Comparison of ENCODE assay signal across 10 mouse cellular contexts in genomic region chr4:154019571-154019970, GRCm38 (mm10). TPM values are rescaled to one million over a fixed set of nuclear protein-coding genes. Genes with fewer than 3 reads are reported as not detected.
DNase-seq lines count a peak whose midpoint lies in the region; ATAC-seq and TF ChIP-seq lines count a peak whose summit lies in the region.
"Had no signal": no experiment of that assay in that cellular context is flagged by ENCODE, and none has a peak within 500 bp of the region (broad histone marks: within the 10 kb centered on the region; RNA-seq: fewer than 3 reads in every experiment).

No protein-coding gene starts in this region.

- no peak overlapping the region for H3K4me3 ChIP-seq in layer of hippocampus, adult 2 months
- no peak overlapping the region for H3K4me3 ChIP-seq in limb, embryonic 11.5 days (ENCODE audit: low read depth, low read length)
- H3K4me3 ChIP-seq in small intestine, adult 2 months (ENCODE audit: low read depth, low read length): no peak overlapping the region
- H3K4me3 ChIP-seq: lung, embryonic 15.5 days had no signal

- H3K9me3 ChIP-seq in limb, embryonic 11.5 days (ENCODE audit: control insufficient read depth, low read length): no peaks in the 10 kb centered on the region
- H3K9me3 ChIP-seq: lung, embryonic 15.5 days had no signal

- peak overlapping the region; percentile 41; the same call in 1 of the 2 replicates for H3K27ac ChIP-seq in layer of hippocampus, adult 2 months
- H3K27ac ChIP-seq in limb, embryonic 11.5 days (replicated peaks; ENCODE audit: low read depth, low read length): no peak overlapping the region
- no peak overlapping the region for H3K27ac ChIP-seq in small intestine, adult 2 months (ENCODE audit: insufficient read depth, low read depth, low read length)
- H3K27ac ChIP-seq: lung, embryonic 15.5 days had no signal

- peak; percentile 46 to 84 for DNase-seq in adrenal gland, adult (ENCODE audit: inconsistent age in 2 of 2, low spot score in 1 of 2)
- no peak for DNase-seq in adrenal gland, postnatal 4 days (ENCODE audit: low spot score in 2 of 2)
- DNase-seq in layer of hippocampus, adult 2 months (ENCODE audit: low spot score in 2 of 2): peak in 1 of 2 experiments; percentile 62
- no peak for DNase-seq in layer of hippocampus, adult 9-11 months
- peak; percentile 57 for DNase-seq in c-Kit-positive CD71-positive TER-119-positive erythroid progenitor cells, embryonic 14.5 days (ENCODE audit: low spot score)
- DNase-seq in limb, embryonic 11.5 days (ENCODE audit: low spot score): peak; percentile 28
- DNase-seq in frontal cortex, postnatal 25 days (ENCODE audit: low spot score in 2 of 2): no peak

- peaks cover 3% of the 10 kb centered on the region; the same call in 1 of the 2 replicates for H3K27me3 ChIP-seq in limb, embryonic 11.5 days (ENCODE audit: control insufficient read depth, insufficient read depth, low read length)
- H3K27me3 ChIP-seq in small intestine, adult 2 months (ENCODE audit: control insufficient read depth, insufficient read depth, low read length): no peaks in the 10 kb centered on the region
- H3K27me3 ChIP-seq: lung, embryonic 15.5 days had no signal

- H3K4me1 ChIP-seq in limb, embryonic 11.5 days (ENCODE audit: control insufficient read depth, insufficient read depth, low read length): no peaks in the 10 kb centered on the region
- H3K4me1 ChIP-seq in small intestine, adult 2 months (ENCODE audit: control insufficient read depth, insufficient read depth, insufficient read length, low read length): no peaks in the 10 kb centered on the region

- no peak overlapping the region for H3K4me2 ChIP-seq in limb, embryonic 11.5 days (ENCODE audit: low read depth, severe bottlenecking)
- H3K4me2 ChIP-seq: lung, embryonic 15.5 days had no signal

- ATAC-seq in limb, embryonic 11.5 days (ENCODE audit: insufficient number of reproducible peaks, low FRiP score, low TSS enrichment, low read depth): no peak

- TF ChIP-seq POLR2A in small intestine, adult 2 months (IDR thresholded peaks at IDR 0.05; ENCODE audit: low read depth, low read length): no peak

- 78% methylated on average over 7 of the region's 7 CpGs for WGBS in limb, embryonic 11.5 days
- WGBS in small intestine, adult 2 months: 57% methylated on average over 7 of the region's 7 CpGs

- no peak overlapping the region for H3K9ac ChIP-seq in limb, embryonic 11.5 days (ENCODE audit: low read length)
- H3K9ac ChIP-seq: lung, embryonic 15.5 days had no signal

- peaks cover 43% of the 10 kb centered on the region for H3K36me3 ChIP-seq in limb, embryonic 11.5 days (ENCODE audit: control insufficient read depth, insufficient read depth, low read length)
- H3K36me3 ChIP-seq in small intestine, adult 2 months (ENCODE audit: control insufficient read depth, insufficient read depth, low read length): peaks cover 52% of the 10 kb centered on the region

- peak; percentile 77 for TF ChIP-seq CTCF in layer of hippocampus, adult 2 months (conservative IDR thresholded peaks at IDR 0.05)
- peak; percentile 67; the same call in 1 of the 2 replicates for TF ChIP-seq CTCF in small intestine, adult 2 months (IDR thresholded peaks at IDR 0.05; ENCODE audit: extremely low read depth, insufficient read length, insufficient replicate concordance, low read depth, low read length)

RNA-seq across cellular contexts. Expression of gene Smim1, which starts 6.5 kb away (rescaled TPM):
- 10 to 100 TPM; 62.0 to 63.3 TPM for total RNA-seq in adrenal gland, postnatal 4 days (2021)
- 1 to 10 TPM; 6.3 to 7.8 TPM for total RNA-seq in layer of hippocampus, adult 2 months (2021)
- polyA plus RNA-seq in limb, embryonic 11.5 days (2014; fragmentation: Nextera tagmentation; extraction: Ambion mirVana): 9.1 and 9.6 TPM in 2 replicates
- 6.5 and 11.0 TPM in 2 replicates for polyA plus RNA-seq in small intestine, adult 2 months (2012; rRNA removed)

RNA-seq across cellular contexts. Expression of gene Lrrc47, which starts 8.0 kb away (rescaled TPM):
- 10 to 100 TPM; 64.2 to 65.6 TPM for total RNA-seq in adrenal gland, postnatal 4 days (2021)
- total RNA-seq in layer of hippocampus, adult 2 months (2021): 10 to 100 TPM; 65.4 to 70.3 TPM
- 14.9 and 16.0 TPM in 2 replicates for polyA plus RNA-seq in limb, embryonic 11.5 days (2014; fragmentation: Nextera tagmentation; extraction: Ambion mirVana)
- polyA plus RNA-seq in small intestine, adult 2 months (2012; rRNA removed): 33.6 and 63.5 TPM in 2 replicates

RNA-seq across cellular contexts. Expression of gene Ccdc27, which starts 22.9 kb away (rescaled TPM):
- under 1 TPM in 1 of 2 experiments, not detected in 1; 0.20 TPM for total RNA-seq in adrenal gland, postnatal 4 days (2021)
- 1 to 10 TPM; 1.2 to 1.4 TPM for total RNA-seq in layer of hippocampus, adult 2 months (2021)
- not detected in 2 replicates for polyA plus RNA-seq in limb, embryonic 11.5 days (2014; fragmentation: Nextera tagmentation; extraction: Ambion mirVana)
- polyA plus RNA-seq in small intestine, adult 2 months (2012; rRNA removed): not detected in 2 replicates
- polyA plus RNA-seq: lung, embryonic 15.5 days; stomach, embryonic 16.5 days had no signal

RNA-seq across cellular contexts. Expression of gene Cep104, which starts 44.6 kb away (rescaled TPM):
- total RNA-seq in adrenal gland, postnatal 4 days (2021): 10 to 100 TPM; 22.1 to 23.1 TPM
- 10 to 100 TPM; 31.6 to 34.8 TPM for total RNA-seq in layer of hippocampus, adult 2 months (2021)
- polyA plus RNA-seq in limb, embryonic 11.5 days (2014; fragmentation: Nextera tagmentation; extraction: Ambion mirVana): 19.3 and 19.7 TPM in 2 replicates
- 5.5 and 9.3 TPM in 2 replicates for polyA plus RNA-seq in small intestine, adult 2 months (2012; rRNA removed)

RNA-seq across cellular contexts. Expression of gene Dffb, which starts 44.6 kb away (rescaled TPM):
- 10 to 100 TPM; 13.8 TPM for total RNA-seq in adrenal gland, postnatal 4 days (2021)
- total RNA-seq in layer of hippocampus, adult 2 months (2021): 10 to 100 TPM; 17.2 to 18.3 TPM
- 12.8 and 14.1 TPM in 2 replicates for polyA plus RNA-seq in limb, embryonic 11.5 days (2014; fragmentation: Nextera tagmentation; extraction: Ambion mirVana)
- 15.4 and 30.5 TPM in 2 replicates for polyA plus RNA-seq in small intestine, adult 2 months (2012; rRNA removed)

Comparison
In these comparisons a context has a peak if more than half of its experiments do, and no peak if none do; other contexts are left out.
1. DNase-seq: peak in adrenal gland, adult (2 of 2), c-Kit-positive CD71-positive TER-119-positive erythroid progenitor cells, embryonic 14.5 days (single experiment) and limb, embryonic 11.5 days (single experiment); none in adrenal gland, postnatal 4 days (0 of 2), layer of hippocampus, adult 9-11 months (single experiment) and frontal cortex, postnatal 25 days (0 of 2).
2. RNA of gene Smim1, which starts 6.5 kb away (total RNA-seq): 62.0 to 63.3 TPM in adrenal gland, postnatal 4 days; 6.3 to 7.8 TPM in layer of hippocampus, adult 2 months; every median in the first group is over 4 times any median in the second.